Mouse (Mus musculus): ENCODE data around the gene Oas1e. TPM values are rescaled to one million over a fixed set of nuclear protein-coding genes. Genes with fewer than 3 reads are reported as not detected.

Gene Oas1e
- total and polyA plus RNA-seq, 3 experiments: not detected

GRCm38 (mm10) chr5:120761901-120762300 lies 33.4 kb downstream of the Oas1e start:
- Histone ChIP-seq H3K36me3 (ENCODE audit: control insufficient read depth in 1 of 2, insufficient read depth in 2 of 2, low read length in 2 of 2) (no peaks in the 10 kb centered on the region), H3K79me2 (ENCODE audit: control insufficient read depth, insufficient read depth, low read length, poor library complexity) (no peaks in the 10 kb centered on the region), H3K27me3 (ENCODE audit: control insufficient read depth in 1 of 2, insufficient read depth in 2 of 2, low read length in 2 of 2) (no peaks in the 10 kb centered on the region), H3K4me3 (ENCODE audit: control insufficient read depth in 1 of 2, insufficient read depth in 1 of 2, low read depth in 2 of 2, low read length in 2 of 2) (no peak overlapping the region), H3K4me1 (ENCODE audit: control insufficient read depth in 1 of 2, insufficient read depth in 2 of 2, low read length in 2 of 2) (no peaks in the 10 kb centered on the region), H3K9ac (ENCODE audit: control insufficient read depth, low read depth, low read length, poor library complexity, severe bottlenecking) (no peak overlapping the region), H3K9me3 (replicated peaks; ENCODE audit: insufficient read depth, low read length) (no peaks in the 10 kb centered on the region), H3K27ac (ENCODE audit: control insufficient read depth, low read depth, low read length) (no peak overlapping the region)
- no peak for TF ChIP-seq ZC3H11A (IDR thresholded peaks at IDR 0.05; ENCODE audit: low read depth, low read length)
- TF ChIP-seq RAD21 (IDR thresholded peaks at IDR 0.05; ENCODE audit: low read depth, low read length): no peak
- TF ChIP-seq E2F4 (IDR thresholded peaks at IDR 0.05; ENCODE audit: borderline replicate concordance, low read depth, low read length): no peak
- no peak for TF ChIP-seq TAL1 (IDR thresholded peaks at IDR 0.05; ENCODE audit: low read length)
- TF ChIP-seq MEF2A (IDR thresholded peaks at IDR 0.05; ENCODE audit: extremely low read depth, insufficient replicate concordance, low read depth, low read length, poor library complexity, severe bottlenecking): no peak
- TF ChIP-seq SIN3A (IDR thresholded peaks at IDR 0.05; ENCODE audit: low read length): no peak
- TF ChIP-seq HCFC1 (IDR thresholded peaks at IDR 0.05; ENCODE audit: low read depth, low read length): no peak
- no peak for DNase-seq (ENCODE audit: low read depth, low spot score)

- no peak for TF ChIP-seq RAD21 (IDR thresholded peaks at IDR 0.05; ENCODE audit: low read depth, low read length)
- no peak for TF ChIP-seq USF2 (IDR thresholded peaks at IDR 0.05; ENCODE audit: borderline replicate concordance in 1 of 2, insufficient read depth in 1 of 2, low read depth in 1 of 2, low read length in 2 of 2)
- TF ChIP-seq ELF1 (IDR thresholded peaks at IDR 0.05; ENCODE audit: low read depth, low read length): no peak
- no peak for TF ChIP-seq TBP (IDR thresholded peaks at IDR 0.05; ENCODE audit: low read depth, low read length)
- H3K27me3 ChIP-seq (ENCODE audit: control insufficient read depth in 1 of 2, insufficient read depth in 2 of 2, low read length in 2 of 2): no peaks in the 10 kb centered on the region
- DNase-seq (ENCODE audit: low read depth, low spot score): no peak
- H3K4me3 ChIP-seq (ENCODE audit: control insufficient read depth in 1 of 2, insufficient read depth in 1 of 2, low read depth in 2 of 2, low read length in 2 of 2): no peak overlapping the region
- no peaks in the 10 kb centered on the region for H3K79me2 ChIP-seq (ENCODE audit: control insufficient read depth, insufficient read depth, low read length, poor library complexity)
- H3K27ac ChIP-seq (ENCODE audit: control insufficient read depth, low read depth, low read length): no peak overlapping the region
- no peaks in the 10 kb centered on the region for H3K9me3 ChIP-seq (replicated peaks; ENCODE audit: insufficient read depth, low read length)
- H3K4me1 ChIP-seq (ENCODE audit: control insufficient read depth in 1 of 2, insufficient read depth in 2 of 2, low read length in 2 of 2): peaks cover 0 to 2% of the 10 kb centered on the region in 2 experiments; a peak in 3 of 4 replicates
- H3K36me3 ChIP-seq (ENCODE audit: control insufficient read depth in 1 of 2, insufficient read depth in 2 of 2, low read length in 2 of 2): no peaks in the 10 kb centered on the region
- no peak overlapping the region for H3K9ac ChIP-seq (ENCODE audit: control insufficient read depth, low read depth, low read length, poor library complexity, severe bottlenecking)
These were observed 41.1 kb downstream of the Oas1e start for GRCm38 (mm10) chr5:120754215-120754614.

- Histone ChIP-seq H3K36me3 (ENCODE audit: control insufficient read depth in 1 of 2, insufficient read depth in 2 of 2, low read length in 2 of 2) (no peaks in the 10 kb centered on the region), H3K27ac (ENCODE audit: control insufficient read depth, low read depth, low read length) (no peak overlapping the region), H3K9ac (ENCODE audit: control insufficient read depth, low read depth, low read length, poor library complexity, severe bottlenecking) (no peak overlapping the region), H3K79me2 (ENCODE audit: control insufficient read depth, insufficient read depth, low read length, poor library complexity) (no peaks in the 10 kb centered on the region), H3K9me3 (replicated peaks; ENCODE audit: insufficient read depth, low read length) (no peaks in the 10 kb centered on the region), H3K27me3 (ENCODE audit: control insufficient read depth in 1 of 2, insufficient read depth in 2 of 2, low read length in 2 of 2) (no peaks in the 10 kb centered on the region), H3K4me3 (ENCODE audit: control insufficient read depth in 1 of 2, insufficient read depth in 1 of 2, low read depth in 2 of 2, low read length in 2 of 2) (no peak overlapping the region), H3K4me1 (ENCODE audit: control insufficient read depth in 1 of 2, insufficient read depth in 2 of 2, low read length in 2 of 2) (peaks cover 0 to 2% of the 10 kb centered on the region in 2 experiments; a peak in 3 of 4 replicates)
- DNase-seq (ENCODE audit: low read depth, low spot score): no peak
- TF ChIP-seq GATA1 (IDR thresholded peaks at IDR 0.05; ENCODE audit: low read depth, low read length) (no peak), POLR2AphosphoS5 (IDR thresholded peaks at IDR 0.05; ENCODE audit: borderline replicate concordance, low read depth, low read length) (no peak), ZC3H11A (IDR thresholded peaks at IDR 0.05; ENCODE audit: low read depth, low read length) (no peak), JUND (IDR thresholded peaks at IDR 0.05; ENCODE audit: low read depth, low read length) (no peak), UBTF (IDR thresholded peaks at IDR 0.05; ENCODE audit: borderline replicate concordance, insufficient read depth, low read depth, low read length) (no peak), RCOR1 (IDR thresholded peaks at IDR 0.05; ENCODE audit: low read depth, low read length) (no peak)
These were observed 42.5 kb downstream of the Oas1e start for GRCm38 (mm10) chr5:120752786-120753185.
